8 mouse cellular contexts compared by ENCODE assay signal in genomic region chr15:81105962-81106361, GRCm38 (mm10).
DNase-seq lines count a peak whose midpoint lies in the region; ATAC-seq and TF ChIP-seq lines count a peak whose summit lies in the region.

No protein-coding gene starts in this region.

- no peaks in the 10 kb centered on the region for H3K27me3 ChIP-seq in hindbrain, postnatal 0 days (ENCODE audit: insufficient read depth, low read length)
- no peaks in the 10 kb centered on the region for H3K27me3 ChIP-seq in hindbrain, embryonic 14.5 days (ENCODE audit: control insufficient read depth, insufficient read depth, low read length)
- H3K27me3 ChIP-seq in kidney, embryonic 16.5 days (ENCODE audit: insufficient read depth, low read length), result no peaks in the 10 kb centered on the region

- 0 out of 2 replicates have a peak overlapping the region, but pooled peaks have one; percentile 23 for H3K9ac ChIP-seq in hindbrain, postnatal 0 days (replicated peaks; ENCODE audit: low read length)
- no peak overlapping the region for H3K9ac ChIP-seq in hindbrain, embryonic 14.5 days
- H3K9ac ChIP-seq in kidney, embryonic 16.5 days (replicated peaks; ENCODE audit: low read length), result no peak overlapping the region

- no peak overlapping the region for H3K4me2 ChIP-seq in hindbrain, postnatal 0 days (ENCODE audit: low read depth, low read length)
- no peak overlapping the region for H3K4me2 ChIP-seq in hindbrain, embryonic 14.5 days (replicated peaks)
- no peak overlapping the region for H3K4me2 ChIP-seq in kidney, embryonic 16.5 days (replicated peaks; ENCODE audit: low read depth, low read length)

- TF ChIP-seq CTCF in hindbrain, postnatal 0 days (IDR thresholded peaks at IDR 0.05; ENCODE audit: low read depth), result 0 out of 2 replicates have a peak, but pooled peaks have one; percentile 19
- TF ChIP-seq CTCF in bone marrow macrophage, adult 2 months (IDR thresholded peaks at IDR 0.05; ENCODE audit: low read depth, low read length), result no peak

- no peak for ATAC-seq in hindbrain, postnatal 0 days
- ATAC-seq in hindbrain, embryonic 14.5 days (ENCODE audit: low FRiP score), result no peak
- no peak for ATAC-seq in kidney, embryonic 16.5 days (ENCODE audit: low FRiP score, low TSS enrichment)

- peaks cover 12% of the 10 kb centered on the region; the same call in 1 of the 2 replicates for H3K4me1 ChIP-seq in hindbrain, postnatal 0 days (ENCODE audit: insufficient read depth, low read length)
- H3K4me1 ChIP-seq in hindbrain, embryonic 14.5 days (replicated peaks; ENCODE audit: control insufficient read depth, insufficient read depth, low read length), result peaks cover 27% of the 10 kb centered on the region
- H3K4me1 ChIP-seq in bone marrow macrophage, adult 2 months (ENCODE audit: control insufficient read depth, insufficient read depth, low read length), result peaks cover 62% of the 10 kb centered on the region
- peaks cover 21% of the 10 kb centered on the region for H3K4me1 ChIP-seq in kidney, embryonic 16.5 days (ENCODE audit: insufficient read depth, low read length)

- DNase-seq in hindbrain, postnatal 0 days (ENCODE audit: low spot score), result peak; percentile 45
- no peak for DNase-seq in hindbrain, embryonic 14.5 days (ENCODE audit: low spot score)
- DNase-seq in left cerebral cortex, adult 18-20 months (ENCODE audit: low spot score in 2 of 2), result peak; percentile 76 to 86
- peak; percentile 70 for DNase-seq in right cerebral cortex, postnatal 14 days
- DNase-seq in yolk sac, embryonic 10.5 days (ENCODE audit: low spot score), result no peak
- DNase-seq in gastrocnemius, postnatal 25 days, result no peak

- no peak for TF ChIP-seq POLR2A in bone marrow macrophage, adult 2 months (IDR thresholded peaks at IDR 0.05; ENCODE audit: borderline replicate concordance, low read depth, low read length)

- H3K36me3 ChIP-seq in hindbrain, postnatal 0 days (ENCODE audit: insufficient read depth, low read length), result no peaks in the 10 kb centered on the region
- H3K36me3 ChIP-seq in hindbrain, embryonic 14.5 days (replicated peaks; ENCODE audit: control insufficient read depth, insufficient read depth), result no peaks in the 10 kb centered on the region
- H3K36me3 ChIP-seq in kidney, embryonic 16.5 days (ENCODE audit: insufficient read depth, low read length), result no peaks in the 10 kb centered on the region

- H3K4me3 ChIP-seq in hindbrain, postnatal 0 days (ENCODE audit: low read length), result no peak overlapping the region
- no peak overlapping the region for H3K4me3 ChIP-seq in hindbrain, embryonic 14.5 days (replicated peaks; ENCODE audit: low read length)
- peak overlapping the region; percentile 5; the same call in 1 of the 2 replicates for H3K4me3 ChIP-seq in bone marrow macrophage, adult 2 months (ENCODE audit: insufficient read depth, low read length)
- H3K4me3 ChIP-seq in kidney, embryonic 16.5 days (ENCODE audit: low read length), result no peak overlapping the region

- no peaks in the 10 kb centered on the region for H3K9me3 ChIP-seq in hindbrain, postnatal 0 days (ENCODE audit: low read length)
- H3K9me3 ChIP-seq in hindbrain, embryonic 14.5 days (ENCODE audit: control insufficient read depth, low read length), result no peaks in the 10 kb centered on the region
- H3K9me3 ChIP-seq in kidney, embryonic 16.5 days (ENCODE audit: low read length), result no peaks in the 10 kb centered on the region

- 19% methylated on average over 10 of the region's 10 CpGs for WGBS in hindbrain, postnatal 0 days
- 22% methylated on average over 10 of the region's 10 CpGs for WGBS in hindbrain, embryonic 14.5 days
- 49% methylated on average over 10 of the region's 10 CpGs for WGBS in kidney, embryonic 16.5 days

- no peak overlapping the region for H3K27ac ChIP-seq in hindbrain, postnatal 0 days
- H3K27ac ChIP-seq in hindbrain, embryonic 14.5 days, result no peak overlapping the region
- peak overlapping the region; percentile 84 for H3K27ac ChIP-seq in bone marrow macrophage, adult 2 months (ENCODE audit: insufficient read depth, low read depth, low read length)
- H3K27ac ChIP-seq in kidney, embryonic 16.5 days (ENCODE audit: low read length), result no peak overlapping the region

Comparison
In these comparisons a context has a peak if more than half of its experiments do, and no peak if none do; other contexts are left out.
1. DNase-seq: peak in hindbrain, postnatal 0 days (single experiment), left cerebral cortex, adult 18-20 months (2 of 2) and right cerebral cortex, postnatal 14 days (single experiment); none in hindbrain, embryonic 14.5 days (single experiment), yolk sac, embryonic 10.5 days (single experiment) and gastrocnemius, postnatal 25 days (single experiment).